Mouse (Mus musculus): ENCODE measurements around the gene Sgsh. TPM values are rescaled to one million over a fixed set of nuclear protein-coding genes. Genes with fewer than 3 reads are reported as not detected.

Sgsh gene
- 8.8 and 9.4 TPM in 2 replicates for polyA plus RNA-seq (2012; rRNA removed)

DNA sequence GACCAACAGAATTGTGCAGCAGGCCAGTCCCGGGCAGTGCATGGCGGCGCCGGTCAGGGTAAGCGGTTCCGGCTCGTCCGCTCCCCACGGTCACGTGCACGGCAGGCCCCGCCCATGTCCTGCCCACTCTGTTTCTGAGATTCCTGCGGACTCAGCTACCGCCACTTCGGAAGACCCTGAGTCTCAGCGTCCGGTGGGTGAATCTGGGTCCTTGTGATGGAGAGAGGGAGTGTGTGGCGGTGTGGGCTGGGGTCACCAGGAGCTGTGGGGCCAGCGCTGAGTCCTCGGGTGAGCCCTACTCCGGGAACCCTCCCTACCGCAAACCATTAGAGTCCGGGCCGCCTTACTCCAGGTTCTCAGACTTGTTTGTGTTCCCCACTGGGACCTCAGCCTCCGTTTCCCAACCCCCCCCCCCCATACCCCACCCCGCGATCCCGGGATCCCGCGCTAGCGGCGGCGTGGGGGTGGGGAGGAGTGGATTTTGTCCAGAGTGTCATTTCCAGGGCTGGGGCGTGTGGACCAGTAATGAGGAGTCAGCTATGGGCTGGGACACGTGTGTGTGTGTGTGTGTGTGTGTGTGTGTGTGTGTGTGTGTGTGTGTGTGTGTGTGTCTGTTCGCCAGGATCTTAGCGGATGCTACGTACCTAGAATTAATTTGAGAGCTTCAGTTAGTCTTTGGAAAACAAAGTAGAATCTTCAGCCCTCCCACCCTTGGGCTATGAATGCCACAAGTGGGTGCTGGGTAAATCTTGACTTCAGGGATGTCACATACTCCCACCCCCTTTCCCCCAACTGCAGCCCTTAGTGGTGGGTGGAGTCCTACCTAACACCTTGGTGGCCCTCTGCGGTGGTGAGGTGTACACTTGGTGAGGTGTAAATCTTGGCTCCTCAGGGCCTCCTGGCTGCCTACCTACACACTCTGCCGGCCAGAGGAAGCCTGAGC is at the start of gene Sgsh, which contains the start of gene Slc26a11:
Gene Sgsh (minus strand): TSS at position 94 of the 943 bp plus-strand sequence.
Gene Slc26a11 (plus strand): TSS at position 115 of the 943 bp plus-strand sequence.
- no peaks in the 10 kb centered on the region for H3K27me3 ChIP-seq (ENCODE audit: control insufficient read depth, insufficient read depth, low read length)
- peaks cover 9% of the 10 kb centered on the region for H3K4me1 ChIP-seq (ENCODE audit: control insufficient read depth, insufficient read depth, low read length)
- H3K27ac ChIP-seq (ENCODE audit: insufficient read depth, low read length): no peak within 1 kb of the TSS
- H3K4me3 ChIP-seq (replicated peaks; ENCODE audit: insufficient read depth, low read depth, low read length): peak within 1 kb of the TSS; percentile 82
- peak; percentile 85 to 87 for DNase-seq
- TF ChIP-seq CTCF (IDR thresholded peaks at IDR 0.05; ENCODE audit: borderline replicate concordance, insufficient read depth, low read depth, low read length) (no peak), POLR2A (IDR thresholded peaks at IDR 0.05; ENCODE audit: borderline replicate concordance, insufficient read depth, low read length) (peak; percentile 42; the same call in 1 of the 2 replicates)
- 2% methylated on average over 40 of the region's 40 CpGs for WGBS

DNA sequence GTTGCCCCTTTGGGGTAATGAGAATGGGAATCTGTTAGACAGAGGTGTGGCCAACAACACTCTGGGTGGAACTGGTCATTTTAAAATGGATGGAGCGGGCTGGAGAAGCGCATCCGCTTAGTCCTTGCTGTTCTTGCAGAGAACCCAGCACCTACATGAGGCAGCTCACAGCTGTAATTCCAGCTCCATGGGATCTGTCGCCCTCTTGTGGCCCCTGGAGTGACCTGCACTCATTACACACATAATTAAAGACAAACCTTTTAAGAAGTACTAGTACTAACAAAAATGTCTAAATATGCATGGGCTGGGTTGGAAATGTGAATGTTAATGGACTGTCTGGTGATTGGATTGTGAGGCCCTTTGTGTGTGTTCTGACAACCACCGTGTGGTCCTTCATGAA is 49.3 kb upstream of the Sgsh start:
- TF ChIP-seq CTCF (IDR thresholded peaks at IDR 0.05; ENCODE audit: borderline replicate concordance, insufficient read depth, low read depth, low read length): peak; percentile 56; the same call in 1 of the 2 replicates
- TF ChIP-seq POLR2A (IDR thresholded peaks at IDR 0.05; ENCODE audit: borderline replicate concordance, insufficient read depth, low read length): no peak
- Histone ChIP-seq H3K27me3 (ENCODE audit: control insufficient read depth, insufficient read depth, low read length) (no peaks in the 10 kb centered on the region), H3K4me3 (replicated peaks; ENCODE audit: insufficient read depth, low read depth, low read length) (no peak overlapping the region), H3K4me1 (ENCODE audit: control insufficient read depth, insufficient read depth, low read length) (no peaks in the 10 kb centered on the region), H3K27ac (ENCODE audit: insufficient read depth, low read length) (no peak overlapping the region)
- 57% methylated on average over 5 of the region's 5 CpGs for WGBS
- no peak for DNase-seq

DNA sequence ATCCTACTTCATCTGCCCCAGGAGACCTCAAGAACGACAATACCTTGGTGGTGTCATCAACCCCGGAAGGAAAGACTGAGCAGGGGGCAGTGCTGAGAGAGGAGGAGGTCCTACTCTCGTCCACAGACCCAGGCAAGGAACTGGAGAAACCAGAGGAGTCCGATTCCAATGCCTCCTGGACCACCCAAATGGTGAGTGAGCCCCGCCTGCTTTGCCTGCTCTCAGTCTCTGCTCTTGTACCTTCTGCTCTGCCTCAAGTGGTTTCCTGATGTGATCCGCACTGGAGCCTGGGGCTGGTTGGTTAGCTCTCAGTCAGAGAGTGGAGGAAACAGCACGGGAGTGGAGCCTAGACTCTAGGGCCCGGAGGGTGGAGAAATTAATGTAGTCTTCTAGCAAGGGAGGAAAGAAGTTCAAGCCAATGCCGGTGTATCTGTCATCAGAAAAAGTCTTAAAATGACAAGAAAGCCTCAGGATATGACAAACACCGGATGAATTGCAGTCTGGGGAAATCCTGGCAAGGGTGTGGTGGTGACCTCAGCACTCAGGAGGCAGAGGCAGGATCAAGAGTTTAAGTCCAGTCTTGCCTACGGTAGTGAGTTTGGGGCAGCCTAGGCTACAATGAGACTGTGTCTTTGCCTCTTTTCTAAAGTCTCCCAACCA is 47.3 kb upstream of the Sgsh start:
- no peaks in the 10 kb centered on the region for H3K27me3 ChIP-seq (ENCODE audit: control insufficient read depth, insufficient read depth, low read length)
- TF ChIP-seq POLR2A (IDR thresholded peaks at IDR 0.05; ENCODE audit: borderline replicate concordance, insufficient read depth, low read length): no peak
- no peak for TF ChIP-seq CTCF (IDR thresholded peaks at IDR 0.05; ENCODE audit: borderline replicate concordance, insufficient read depth, low read depth, low read length)
- H3K27ac ChIP-seq (ENCODE audit: insufficient read depth, low read length): no peak overlapping the region
- WGBS: 68% methylated on average over 11 of the region's 11 CpGs
- H3K4me1 ChIP-seq (ENCODE audit: control insufficient read depth, insufficient read depth, low read length): no peaks in the 10 kb centered on the region
- H3K4me3 ChIP-seq (replicated peaks; ENCODE audit: insufficient read depth, low read depth, low read length): no peak overlapping the region
- no peak for DNase-seq

DNA sequence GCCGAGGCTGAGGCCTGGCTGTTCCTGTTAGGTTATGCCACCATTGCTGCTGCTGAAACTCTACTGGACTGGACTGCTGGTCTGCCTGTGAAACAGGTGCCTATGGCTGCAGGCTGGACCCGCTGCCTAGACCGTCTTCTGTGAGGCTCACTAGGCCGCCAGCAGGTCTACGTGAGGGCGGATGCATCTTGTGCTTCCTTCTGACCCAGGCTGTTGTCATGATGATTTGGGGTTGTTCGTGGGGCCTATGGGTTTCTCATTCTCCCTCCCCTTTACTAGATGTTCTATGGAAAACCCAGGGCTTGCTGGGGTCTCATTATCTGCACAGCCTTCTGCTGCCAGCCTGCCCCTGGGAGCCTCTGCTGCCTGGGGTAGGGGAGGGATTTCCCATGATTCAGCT is 41.1 kb upstream of the Sgsh start:
- 81% methylated on average over 7 of the region's 7 CpGs for WGBS
- TF ChIP-seq CTCF (IDR thresholded peaks at IDR 0.05; ENCODE audit: borderline replicate concordance, insufficient read depth, low read depth, low read length) (no peak), POLR2A (IDR thresholded peaks at IDR 0.05; ENCODE audit: borderline replicate concordance, insufficient read depth, low read length) (no peak)
- Histone ChIP-seq H3K4me1 (ENCODE audit: control insufficient read depth, insufficient read depth, low read length) (no peaks in the 10 kb centered on the region), H3K27ac (ENCODE audit: insufficient read depth, low read length) (no peak overlapping the region), H3K4me3 (replicated peaks; ENCODE audit: insufficient read depth, low read depth, low read length) (no peak overlapping the region), H3K27me3 (ENCODE audit: control insufficient read depth, insufficient read depth, low read length) (no peaks in the 10 kb centered on the region)
- no peak for DNase-seq

DNA sequence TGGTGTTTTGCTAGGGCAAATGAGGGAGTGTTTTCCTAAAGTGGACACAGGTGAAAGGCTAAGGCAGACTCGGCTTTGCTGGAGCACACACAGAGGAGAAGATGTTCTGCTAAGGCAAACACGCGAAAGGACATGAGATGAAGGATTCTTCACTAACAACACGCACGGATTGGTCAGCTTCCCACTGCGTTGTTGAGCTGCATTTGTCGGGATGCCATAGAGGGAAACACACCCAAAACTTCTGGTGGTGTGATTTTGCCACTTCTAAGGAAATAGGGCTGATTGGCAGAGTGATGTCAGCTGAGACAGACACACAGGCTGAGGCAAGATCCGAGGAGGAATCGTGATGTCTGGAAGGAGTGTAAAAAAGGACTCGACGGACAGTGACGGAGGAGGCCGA is 40.6 kb upstream of the Sgsh start:
- WGBS: 43% methylated on average over 13 of the region's 13 CpGs
- Histone ChIP-seq H3K27ac (ENCODE audit: insufficient read depth, low read length) (no peak overlapping the region), H3K27me3 (ENCODE audit: control insufficient read depth, insufficient read depth, low read length) (no peaks in the 10 kb centered on the region), H3K4me3 (replicated peaks; ENCODE audit: insufficient read depth, low read depth, low read length) (no peak overlapping the region), H3K4me1 (ENCODE audit: control insufficient read depth, insufficient read depth, low read length) (no peaks in the 10 kb centered on the region)
- TF ChIP-seq POLR2A (IDR thresholded peaks at IDR 0.05; ENCODE audit: borderline replicate concordance, insufficient read depth, low read length) (no peak), CTCF (IDR thresholded peaks at IDR 0.05; ENCODE audit: borderline replicate concordance, insufficient read depth, low read depth, low read length) (no peak)
- DNase-seq: no peak

DNA sequence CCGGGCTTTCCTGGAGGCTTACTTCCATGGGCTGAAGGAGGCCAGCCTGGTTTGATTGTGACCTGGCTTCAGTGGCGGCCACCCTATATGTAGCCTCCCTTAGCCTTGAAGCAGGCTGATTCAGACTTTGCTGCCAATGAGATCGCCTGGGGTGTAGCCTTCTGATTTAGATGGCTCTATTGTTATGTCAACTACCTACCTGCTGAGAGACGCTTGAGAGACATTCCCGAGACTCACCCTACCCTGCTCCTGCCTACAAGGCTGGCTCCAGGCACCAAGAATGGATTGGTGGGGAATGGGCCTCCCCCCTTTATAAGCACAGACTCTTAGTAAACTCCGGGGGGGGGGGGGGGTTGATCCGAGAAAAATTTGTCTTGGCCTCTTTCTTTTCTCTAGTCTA is 40.1 kb upstream of the Sgsh start:
- DNase-seq: no peak
- Histone ChIP-seq H3K4me3 (replicated peaks; ENCODE audit: insufficient read depth, low read depth, low read length) (no peak overlapping the region), H3K27ac (ENCODE audit: insufficient read depth, low read length) (no peak overlapping the region), H3K27me3 (ENCODE audit: control insufficient read depth, insufficient read depth, low read length) (no peaks in the 10 kb centered on the region), H3K4me1 (ENCODE audit: control insufficient read depth, insufficient read depth, low read length) (no peaks in the 10 kb centered on the region)
- 47% methylated on average over 7 of the region's 7 CpGs for WGBS
- no peak for TF ChIP-seq POLR2A (IDR thresholded peaks at IDR 0.05; ENCODE audit: borderline replicate concordance, insufficient read depth, low read length)
- no peak for TF ChIP-seq CTCF (IDR thresholded peaks at IDR 0.05; ENCODE audit: borderline replicate concordance, insufficient read depth, low read depth, low read length)

DNA sequence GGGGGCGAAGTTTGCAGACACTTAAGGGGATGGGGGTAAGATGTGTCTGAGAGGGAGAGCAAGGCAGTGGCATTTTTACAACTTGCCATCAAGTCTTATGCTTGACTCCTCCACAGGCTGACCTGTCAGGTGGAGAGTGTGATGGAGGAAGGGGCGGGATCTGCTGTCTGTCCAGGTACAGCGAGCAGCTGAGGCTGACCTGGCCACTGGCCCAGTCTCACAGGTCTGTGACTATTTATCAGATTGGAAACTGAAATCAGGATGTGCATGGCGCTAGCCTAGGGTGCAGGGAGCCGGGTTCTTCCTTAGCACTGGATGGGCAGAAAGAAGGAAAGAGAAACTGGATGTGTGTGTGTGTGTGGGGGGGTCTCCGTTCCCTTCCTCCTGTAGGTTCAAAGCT is 38.9 kb upstream of the Sgsh start:
- DNase-seq: no peak
- 78% methylated on average over 6 of the region's 6 CpGs for WGBS
- Histone ChIP-seq H3K4me3 (replicated peaks; ENCODE audit: insufficient read depth, low read depth, low read length) (no peak overlapping the region), H3K27me3 (ENCODE audit: control insufficient read depth, insufficient read depth, low read length) (no peaks in the 10 kb centered on the region), H3K27ac (ENCODE audit: insufficient read depth, low read length) (no peak overlapping the region), H3K4me1 (ENCODE audit: control insufficient read depth, insufficient read depth, low read length) (peaks cover 3% of the 10 kb centered on the region; the same call in 1 of the 2 replicates)
- TF ChIP-seq CTCF (IDR thresholded peaks at IDR 0.05; ENCODE audit: borderline replicate concordance, insufficient read depth, low read depth, low read length) (no peak), POLR2A (IDR thresholded peaks at IDR 0.05; ENCODE audit: borderline replicate concordance, insufficient read depth, low read length) (no peak)
